Mouse (Mus musculus) midbrain, postnatal 0 days (tissue): Measurements from ENCODE around the gene Xylb. TPM values are rescaled to one million over a fixed set of nuclear protein-coding genes. Genes with fewer than 3 reads are reported as not detected.

ENCODE experiments used
- ATAC-seq: fragments of 200-750 bp; cut with Nextera tagmentation; 2 replicates; pipeline ENCODE4 v1.8.0; 2017; ENCODE audit warnings: moderate number of reproducible peaks, mild to moderate bottlenecking, moderate TSS enrichment, moderate library complexity; ENCODE audit not compliant: low FRiP score
- DNase-seq: peaks from one replicate; pipeline ENCODE4 v3.0.0-alpha.2; 2015; ENCODE audit warnings: low spot score
- H3K27ac ChIP-seq: fragments of 300-500 bp; sonication (generic); 2 replicates; pipeline ENCODE4 v1.5.1; 2014; ENCODE audit warnings: low read depth, mild to moderate bottlenecking, low read length, mixed read lengths
- H3K27me3 ChIP-seq: fragments of 300-500 bp; sonication (generic); 2 replicates; pipeline ENCODE4 v1.6.1; 2014; ENCODE audit warnings: low read length, control low read depth, mixed read lengths; ENCODE audit not compliant: insufficient read depth
- H3K36me3 ChIP-seq: fragments of 300-500 bp; sonication (generic); 2 replicates; pipeline ENCODE4 v1.6.1; 2014; ENCODE audit warnings: low read length, control low read depth, mixed read lengths; ENCODE audit not compliant: insufficient read depth
- H3K4me1 ChIP-seq: fragments of 300-500 bp; sonication (generic); 2 replicates; pipeline ENCODE4 v1.6.1; 2014; ENCODE audit warnings: mild to moderate bottlenecking, control low read depth, antibody characterized with exemption, low read length, mixed read lengths; ENCODE audit not compliant: insufficient read depth
- H3K4me2 ChIP-seq: fragments of 300-500 bp; sonication (generic); 2 replicates; pipeline ENCODE4 v1.6.1; 2014; ENCODE audit warnings: low read depth, mild to moderate bottlenecking, low read length, mixed read lengths; ENCODE audit not compliant: poor library complexity, severe bottlenecking
- H3K4me3 ChIP-seq: fragments of 300-500 bp; sonication (generic); 2 replicates; pipeline ENCODE4 v1.5.1; 2014; ENCODE audit warnings: low read depth, mild to moderate bottlenecking, low read length, moderate library complexity
- H3K9ac ChIP-seq: fragments of 300-500 bp; sonication (generic); replicated peaks from 2 replicates; pipeline ENCODE4 v1.6.1; 2014; ENCODE audit warnings: mild to moderate bottlenecking, low read length, moderate library complexity, mixed read lengths; ENCODE audit not compliant: poor library complexity, severe bottlenecking
- H3K9me3 ChIP-seq: fragments of 300-500 bp; sonication (generic); 2 replicates; pipeline ENCODE4 v1.6.1; 2016; ENCODE audit warnings: low read length, control low read depth
- CTCF ChIP-seq: IDR thresholded peaks from 2 replicates; pipeline ENCODE4 v1.5.1; 2016; ENCODE audit warnings: antibody characterized with exemption, mild to moderate bottlenecking
- WGBS: fragments of 180-500 bp; shearing (Covaris S2); extraction: QIAGEN DNeasy Blood & Tissue Kit; methylation state at CpG from one replicate; pipeline ENCODE4 v1.1.7; 2014; 5-methylcytosine and 5-hydroxymethylcytosine counted together
- polyA plus RNA-seq: library from polyadenylated mRNA; unstranded; fragments of >200 nt; fragmentation: Nextera tagmentation; extraction: Ambion mirVana; gene quantifications from 2 replicates; pipeline ENCODE4 v1.2.1, GENCODE M21; 2015
- total RNA-seq: library from RNA; depleted of rRNA; stranded (reverse); fragments of >200 nt; gene quantifications from 2 replicates; pipeline ENCODE4 v1.2.3, GENCODE M21; 2014

Xylb gene
- total and polyA plus RNA-seq, 2 experiments from 2014 or later, result 2.6 to 3.9 TPM

DNA sequence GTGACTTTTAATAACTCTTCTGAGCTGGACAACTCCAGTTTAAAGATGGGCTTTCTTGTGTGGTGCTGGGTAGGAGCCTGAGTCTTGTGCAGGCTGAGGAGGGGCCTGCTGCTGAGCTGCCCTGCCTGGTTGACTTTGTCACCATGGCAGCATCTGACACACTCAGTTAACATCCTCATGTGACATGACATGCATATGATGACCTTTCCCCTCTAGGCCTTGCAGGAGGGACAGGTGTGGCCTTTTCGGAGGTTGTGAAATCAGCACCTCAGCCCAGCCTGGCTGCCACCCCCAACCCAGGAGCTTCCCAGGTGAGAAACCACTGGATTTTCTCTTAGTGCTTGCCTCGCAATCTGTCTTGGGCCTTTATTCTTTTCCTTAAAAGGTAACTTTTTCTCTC is 33.0 kb downstream of the Xylb start:
- no peak overlapping the region for H3K27ac ChIP-seq
- TF ChIP-seq CTCF, result no peak
- no peak overlapping the region for H3K4me3 ChIP-seq
- H3K9me3 ChIP-seq, result no peaks in the 10 kb centered on the region
- H3K4me2 ChIP-seq, result no peak overlapping the region
- H3K9ac ChIP-seq, result no peak overlapping the region
- no peak for ATAC-seq
- H3K27me3 ChIP-seq, result no peaks in the 10 kb centered on the region
- whole genome bisulfite sequencing, result 97% methylated on average over 2 of the region's 2 CpGs
- H3K36me3 ChIP-seq, result no peaks in the 10 kb centered on the region
- no peaks in the 10 kb centered on the region for H3K4me1 ChIP-seq
- no peak for DNase-seq

DNA sequence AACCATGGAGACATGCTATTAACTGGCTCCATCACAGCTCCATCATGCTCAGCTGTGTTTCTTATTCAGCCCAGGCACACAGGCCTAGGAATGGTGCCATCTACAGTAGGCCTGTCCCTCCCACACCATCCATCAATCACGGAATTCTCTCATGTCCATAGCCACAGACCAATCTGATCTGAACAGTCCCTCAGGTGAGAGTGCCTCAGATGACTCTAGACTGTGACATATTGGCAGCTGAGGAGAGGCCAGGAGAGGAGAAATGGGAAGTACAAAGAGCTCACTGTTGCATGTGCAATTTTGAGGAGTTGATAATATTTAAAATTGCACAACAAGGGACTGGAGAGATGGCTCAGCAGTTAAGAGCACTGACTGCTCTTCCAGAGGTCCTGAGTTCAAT is 37.6 kb downstream of the Xylb start:
- TF ChIP-seq CTCF, result no peak
- 85% methylated on average over 1 of the region's 1 CpGs for WGBS
- Histone ChIP-seq H3K27ac (no peak overlapping the region), H3K27me3 (no peaks in the 10 kb centered on the region), H3K9ac (no peak overlapping the region), H3K4me2 (no peak overlapping the region), H3K9me3 (no peaks in the 10 kb centered on the region), H3K36me3 (no peaks in the 10 kb centered on the region), H3K4me1 (no peaks in the 10 kb centered on the region), H3K4me3 (no peak overlapping the region)
- ATAC-seq (no peak), DNase-seq (no peak)

DNA sequence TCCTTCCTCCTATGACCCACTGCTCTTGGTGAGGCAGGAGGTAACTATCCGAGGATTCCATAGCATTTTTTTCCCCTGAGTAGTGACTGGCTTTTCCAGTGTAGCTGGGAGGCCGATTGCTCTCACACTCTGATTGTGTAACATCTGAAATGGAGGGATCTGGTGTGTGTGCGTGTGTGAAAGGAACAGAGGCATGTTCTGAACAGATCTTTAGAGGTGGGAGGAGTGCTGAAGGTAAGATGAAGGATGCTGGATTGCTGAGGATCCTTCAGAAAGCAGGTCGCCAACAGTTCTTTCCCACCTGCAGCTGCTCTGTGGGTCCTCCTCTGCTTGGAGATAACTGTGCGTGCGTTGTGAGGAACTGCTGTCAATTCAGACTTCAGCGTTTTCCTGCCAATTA is 44.2 kb downstream of the Xylb start:
- peak overlapping the region; percentile 94 for H3K4me2 ChIP-seq
- H3K9me3 ChIP-seq, result no peaks in the 10 kb centered on the region
- WGBS, result 2% methylated on average over 7 of the region's 7 CpGs
- H3K9ac ChIP-seq, result peak overlapping the region; percentile 99; the same call in 1 of the 2 replicates
- peaks cover 7% of the 10 kb centered on the region for H3K4me1 ChIP-seq
- H3K36me3 ChIP-seq, result no peaks in the 10 kb centered on the region
- TF ChIP-seq CTCF, result no peak
- H3K4me3 ChIP-seq, result peak overlapping the region; percentile 98
- H3K27me3 ChIP-seq, result no peaks in the 10 kb centered on the region
- DNase-seq (no peak), ATAC-seq (no peak; the same call in 1 of the 2 replicates)
- H3K27ac ChIP-seq, result peak overlapping the region; percentile 97

DNA sequence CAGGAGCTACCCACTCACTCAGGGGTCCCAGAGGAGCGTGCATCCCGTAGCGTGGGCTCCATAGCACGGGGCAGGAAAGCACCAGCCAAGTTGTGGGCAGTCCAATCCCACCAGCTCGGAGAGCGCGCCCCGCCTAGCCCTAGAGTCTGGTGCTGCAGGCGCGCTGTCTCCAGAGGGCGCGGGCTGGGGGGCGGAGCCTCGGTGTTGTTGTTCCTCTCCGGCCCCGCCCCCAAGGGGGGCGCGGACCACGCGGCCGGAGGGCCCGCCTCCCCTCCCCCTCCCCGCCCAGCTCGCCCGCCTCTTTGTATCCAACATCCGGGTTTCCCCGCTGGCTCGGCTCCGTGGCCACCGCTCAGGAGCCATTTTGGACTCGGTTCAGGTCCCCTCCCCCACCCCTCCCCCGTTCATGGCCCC is 44.6 kb downstream of the Xylb start, which contains the start of gene Acvr2b:
Gene Acvr2b, plus strand, starts transcription at position 318 of the 414 bp plus-strand sequence.
- H3K9ac ChIP-seq, result peak within 1 kb of the TSS; percentile 99
- DNase-seq, result peak; percentile 96
- H3K4me2 ChIP-seq, result peak within 1 kb of the TSS; percentile 94
- no peaks in the 10 kb centered on the region for H3K27me3 ChIP-seq
- 0% methylated on average over 28 of the region's 32 CpGs for WGBS
- peak; percentile 59 for TF ChIP-seq CTCF
- peak; percentile 92 for ATAC-seq
- H3K36me3 ChIP-seq, result no peaks in the 10 kb centered on the region
- peak within 1 kb of the TSS; percentile 98 for H3K4me3 ChIP-seq
- peaks cover 7% of the 10 kb centered on the region for H3K4me1 ChIP-seq
- peak within 1 kb of the TSS; percentile 97 for H3K27ac ChIP-seq
- H3K9me3 ChIP-seq, result no peaks in the 10 kb centered on the region

DNA sequence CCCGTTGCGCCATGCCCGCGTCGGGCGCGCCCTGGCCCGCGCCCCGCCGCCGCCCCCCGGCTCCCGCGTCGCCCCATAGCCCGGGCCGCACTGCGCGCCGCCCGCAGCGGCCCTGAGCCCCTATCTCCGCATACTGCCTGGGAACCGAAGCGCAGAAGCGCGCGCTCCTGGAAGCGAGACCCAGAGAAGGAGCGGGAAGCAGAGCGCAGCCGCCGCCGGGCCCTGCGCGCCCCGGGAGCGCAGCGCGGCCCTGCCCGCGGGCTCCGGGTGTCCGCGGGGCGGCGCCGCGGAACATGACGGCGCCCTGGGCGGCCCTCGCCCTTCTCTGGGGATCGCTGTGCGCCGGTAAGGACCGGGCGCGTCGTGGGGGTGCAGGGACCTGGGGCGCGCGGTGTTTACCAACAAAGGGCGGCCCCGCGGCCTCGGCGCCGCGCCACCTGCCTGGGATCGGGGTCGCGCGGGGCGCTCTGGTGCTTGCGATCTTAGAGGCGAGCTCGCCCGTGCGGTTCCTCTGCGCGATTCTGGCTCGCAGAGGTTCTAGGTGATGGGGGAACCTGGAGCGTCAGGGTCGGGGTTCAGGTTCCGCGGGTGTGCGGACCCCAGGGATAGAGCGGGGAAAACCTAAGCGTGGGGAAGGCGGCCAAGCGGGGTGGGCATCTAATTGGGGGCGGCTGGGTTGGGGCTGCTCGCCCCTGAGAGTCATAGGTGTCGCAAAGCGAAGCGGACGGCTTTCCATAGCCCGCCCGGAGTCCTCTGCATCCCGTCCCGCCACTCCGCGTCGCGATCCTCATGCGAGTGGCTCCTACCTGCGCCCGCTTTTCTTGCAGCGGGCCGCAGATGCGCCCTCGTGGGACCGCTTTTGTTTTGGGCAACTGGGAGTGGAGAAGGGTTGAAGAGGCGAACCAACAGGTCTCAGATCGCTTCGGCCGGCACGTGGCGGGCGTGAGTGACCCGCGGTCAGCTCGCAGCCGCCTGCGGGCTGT is 45.4 kb downstream of the Xylb start:
- Histone ChIP-seq H3K36me3 (no peaks in the 10 kb centered on the region), H3K27me3 (no peaks in the 10 kb centered on the region), H3K4me2 (peak overlapping the region; percentile 94), H3K4me3 (peak overlapping the region; percentile 98), H3K9ac (peak overlapping the region; percentile 99), H3K9me3 (no peaks in the 10 kb centered on the region), H3K27ac (peak overlapping the region; percentile 97), H3K4me1 (peaks cover 7% of the 10 kb centered on the region)
- TF ChIP-seq CTCF, result peak; percentile 16; the same call in 1 of the 2 replicates
- WGBS, result under 1% methylated on average over 83 of the region's 127 CpGs
- ATAC-seq (no peak; the same call in none of the 2 replicates), DNase-seq (peak; percentile 44)

DNA sequence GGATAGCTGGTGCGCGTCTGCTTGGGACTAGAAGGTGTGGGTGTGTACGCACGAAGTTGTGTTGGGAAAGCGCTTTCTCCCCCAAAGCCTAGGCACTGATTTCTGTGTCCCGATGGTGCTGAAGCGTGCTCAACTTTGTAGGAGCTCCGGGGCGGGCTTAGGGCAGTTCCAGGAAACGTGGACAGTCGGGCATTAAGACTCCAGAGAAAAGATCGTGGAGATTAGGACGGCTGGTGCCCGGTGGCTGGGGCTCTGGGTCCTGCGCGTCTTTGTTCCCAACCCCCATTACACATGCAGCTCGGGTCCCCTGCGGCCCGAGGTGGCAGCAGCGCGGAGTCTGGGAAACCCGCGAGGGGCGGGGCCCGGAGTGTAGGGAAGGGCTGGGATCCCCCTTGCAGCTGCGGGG is 46.1 kb downstream of the Xylb start:
- 0 out of 2 replicates have a peak, but pooled peaks have one; percentile 14 for ATAC-seq

More for the DNA sequence above, 46.1 kb downstream of the Xylb start:
- H3K27ac ChIP-seq, result peak overlapping the region; percentile 97
- DNase-seq, result peak; percentile 71
- peak overlapping the region; percentile 94 for H3K4me2 ChIP-seq
- peak overlapping the region; percentile 99 for H3K9ac ChIP-seq
- peaks cover 7% of the 10 kb centered on the region for H3K4me1 ChIP-seq
- TF ChIP-seq CTCF, result no peak; the same call in 1 of the 2 replicates
- H3K36me3 ChIP-seq, result no peaks in the 10 kb centered on the region
- no peaks in the 10 kb centered on the region for H3K27me3 ChIP-seq
- H3K9me3 ChIP-seq, result no peaks in the 10 kb centered on the region
- WGBS, result 1% methylated on average over 26 of the region's 26 CpGs
- peak overlapping the region; percentile 98 for H3K4me3 ChIP-seq
